Mouse (Mus musculus) ZHBTc4 (cell line): ENCODE data around the gene Gm28047.

Experiments
- DNase-seq: peaks from one replicate; pipeline ENCODE4 v3.0.0-alpha.2; 2011; ENCODE audit warnings: low read depth, low spot score

Gm28047 gene

GRCm38 (mm10) chr15:102499370-102499769 is 125.5 kb downstream of the Gm28047 start:
- DNase-seq: no peak

GRCm38 (mm10) chr15:102498322-102498721 is 126.5 kb downstream of the Gm28047 start:
- no peak for DNase-seq

GRCm38 (mm10) chr15:102487664-102488063 is 137.2 kb downstream of the Gm28047 start:
- no peak for DNase-seq

- no peak for DNase-seq
Observed at GRCm38 (mm10) chr15:102485853-102486252, 139.0 kb downstream of the Gm28047 start.

GRCm38 (mm10) chr15:102483136-102483535 is 141.7 kb downstream of the Gm28047 start:
- no peak for DNase-seq

- no peak for DNase-seq
Observed at GRCm38 (mm10) chr15:102474520-102474919, 150.3 kb downstream of the Gm28047 start.
